In the genomic region with DNA sequence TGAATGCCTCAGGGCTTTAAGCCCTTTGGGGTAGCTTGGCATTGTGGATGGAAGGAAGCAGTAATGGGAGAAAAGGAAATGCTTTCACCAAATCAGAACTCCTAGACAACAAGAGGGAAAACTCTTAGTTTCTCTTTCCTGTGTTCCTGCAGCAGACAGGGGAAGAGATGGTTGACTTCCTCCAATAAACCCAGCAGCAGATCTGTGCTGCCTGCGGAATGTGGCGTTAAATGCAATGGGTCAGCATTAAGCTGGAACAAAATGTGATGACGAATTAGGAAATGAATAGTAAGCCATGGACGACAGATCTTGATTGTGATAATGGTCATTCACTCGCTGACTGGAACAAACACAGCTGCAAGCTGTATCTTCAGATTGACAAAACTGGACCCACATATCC, we compare ENCODE assay signal across 19 mouse cellular contexts. TPM values are rescaled to one million over a fixed set of nuclear protein-coding genes. Genes with fewer than 3 reads are reported as not detected.
DNase-seq lines count a peak whose midpoint lies in the region; ATAC-seq and TF ChIP-seq lines count a peak whose summit lies in the region.
"Had no signal": no experiment of that assay in that cellular context is flagged by ENCODE, and none has a peak within 500 bp of the region (broad histone marks: within the 10 kb centered on the region; RNA-seq: fewer than 3 reads in every experiment).

No protein-coding gene starts in this region.

- no peak for ATAC-seq in heart, embryonic 12.5 days (ENCODE audit: insufficient number of reproducible peaks, low FRiP score)
- ATAC-seq in Patski = peak; percentile 47
- no peak for ATAC-seq in kidney, embryonic 16.5 days (ENCODE audit: low FRiP score, low TSS enrichment)
- ATAC-seq: forebrain, embryonic 13.5 days; forebrain, embryonic 15.5 days; forebrain, postnatal 0 days had no signal

- no peak overlapping the region for H3K4me3 ChIP-seq in heart, embryonic 12.5 days
- no peak overlapping the region for H3K4me3 ChIP-seq in kidney, embryonic 16.5 days (ENCODE audit: low read length)
- H3K4me3 ChIP-seq: embryonic facial prominence, embryonic 10.5 days; embryonic facial prominence, embryonic 12.5 days; forebrain, embryonic 13.5 days; forebrain, embryonic 15.5 days had no signal

- peak; percentile 92 for DNase-seq in heart, adult 11 months
- peak; percentile 17 for DNase-seq in 416B (ENCODE audit: low read depth)
- DNase-seq in Patski (ENCODE audit: low read depth, low spot score) = no peak
- DNase-seq in right cerebral cortex, postnatal 10 days (ENCODE audit: low spot score in 2 of 2) = no peak
- DNase-seq: adrenal gland, adult 2 months; adrenal gland, postnatal 10 days; adrenal gland, postnatal 25 days; cerebellum, adult 11-12 months; cerebellum, adult 2 months; cerebellum, adult 9-10 months; cerebellum, postnatal 10 days; cerebellum, postnatal 25 days; forebrain, postnatal 0 days had no signal

- no peaks in the 10 kb centered on the region for H3K27me3 ChIP-seq in heart, embryonic 12.5 days (replicated peaks)
- H3K27me3 ChIP-seq in Patski = no peaks in the 10 kb centered on the region
- H3K27me3 ChIP-seq in kidney, embryonic 16.5 days (ENCODE audit: insufficient read depth, low read length) = no peaks in the 10 kb centered on the region
- H3K27me3 ChIP-seq: embryonic facial prominence, embryonic 12.5 days; forebrain, embryonic 13.5 days; forebrain, embryonic 15.5 days had no signal

- POLR2A ChIA-PET in Patski (lab: Charles Lee) = no interaction called here

- no peak overlapping the region for H3K27ac ChIP-seq in heart, embryonic 12.5 days (ENCODE audit: poor library complexity, severe bottlenecking)
- H3K27ac ChIP-seq in kidney, embryonic 16.5 days (ENCODE audit: low read length) = no peak overlapping the region
- H3K27ac ChIP-seq: embryonic facial prominence, embryonic 10.5 days; embryonic facial prominence, embryonic 12.5 days; forebrain, embryonic 13.5 days; forebrain, embryonic 15.5 days had no signal

- H3K4me1 ChIP-seq in heart, embryonic 12.5 days (replicated peaks) = no peaks in the 10 kb centered on the region
- 0 out of 2 replicates have a peak, but pooled peaks cover 4% of the 10 kb centered on the region for H3K4me1 ChIP-seq in kidney, embryonic 16.5 days (ENCODE audit: insufficient read depth, low read length)
- H3K4me1 ChIP-seq: embryonic facial prominence, embryonic 10.5 days; embryonic facial prominence, embryonic 12.5 days had no signal

- H3K4me2 ChIP-seq in heart, embryonic 12.5 days = no peak overlapping the region
- H3K4me2 ChIP-seq in kidney, embryonic 16.5 days (replicated peaks; ENCODE audit: low read depth, low read length) = no peak overlapping the region
- H3K4me2 ChIP-seq: embryonic facial prominence, embryonic 12.5 days; forebrain, embryonic 13.5 days; forebrain, embryonic 15.5 days had no signal

- no peaks in the 10 kb centered on the region for H3K36me3 ChIP-seq in heart, embryonic 12.5 days
- no peaks in the 10 kb centered on the region for H3K36me3 ChIP-seq in kidney, embryonic 16.5 days (ENCODE audit: insufficient read depth, low read length)
- H3K36me3 ChIP-seq: embryonic facial prominence, embryonic 10.5 days; embryonic facial prominence, embryonic 12.5 days; forebrain, embryonic 15.5 days had no signal

- in situ Hi-C loops in Patski (cut with MboI; ENCODE audit: low pct_unique_long_range_greater_than_20kb) = loop anchor here (10.0 to 25.0 kb wide), 2 partner anchors 524 to 1746 kb away; no protein-coding TSS in a partner anchor

- TF ChIP-seq CTCF in Patski (IDR thresholded peaks at IDR 0.05) = no peak

- H3K9me3 ChIP-seq in heart, embryonic 12.5 days (replicated peaks) = no peaks in the 10 kb centered on the region
- H3K9me3 ChIP-seq in kidney, embryonic 16.5 days (ENCODE audit: low read length) = no peaks in the 10 kb centered on the region
- H3K9me3 ChIP-seq: embryonic facial prominence, embryonic 10.5 days; embryonic facial prominence, embryonic 12.5 days; forebrain, embryonic 13.5 days; forebrain, embryonic 15.5 days had no signal

- 63% methylated on average over 5 of the region's 5 CpGs for WGBS in heart, embryonic 12.5 days
- WGBS in kidney, embryonic 16.5 days = 57% methylated on average over 5 of the region's 5 CpGs

- no peak overlapping the region for H3K9ac ChIP-seq in heart, embryonic 12.5 days
- no peak overlapping the region for H3K9ac ChIP-seq in kidney, embryonic 16.5 days (replicated peaks; ENCODE audit: low read length)
- H3K9ac ChIP-seq: embryonic facial prominence, embryonic 12.5 days; forebrain, embryonic 13.5 days; forebrain, embryonic 15.5 days; forebrain, postnatal 0 days had no signal

- CTCF ChIA-PET in Patski (lab: Charles Lee) = interaction anchor here (3.1 kb wide), 1 partner anchor 522 kb away, joined by 8 read pairs; no protein-coding TSS in a partner anchor

RNA-seq across cellular contexts. Expression of a gene that starts 46.8 kb away (rescaled TPM):
- polyA plus RNA-seq in heart, embryonic 12.5 days (2016; fragmentation: Nextera tagmentation; extraction: Ambion mirVana) = 15.9 and 17.4 TPM in 2 replicates
- polyA plus RNA-seq in Patski (2021) = 26.5 TPM
- polyA plus RNA-seq in kidney, embryonic 16.5 days (2015; fragmentation: Nextera tagmentation; extraction: Ambion mirVana) = 19.0 and 20.9 TPM in 2 replicates

Comparison
In these comparisons a context has a peak if more than half of its experiments do, and no peak if none do; other contexts are left out.
1. DNase-seq: peak in heart, adult 11 months (single experiment) and 416B (single experiment); none in Patski (single experiment) and right cerebral cortex, postnatal 10 days (0 of 2).